Mouse (Mus musculus): ENCODE measurements at regions not wholly inside any gene's neighbourhood (a gene's known extent, or its start where the extent isn't known, plus 50 kb on each side); places are given as distances from the start of the nearest gene placed in this dataset.

GRCm38 (mm10) chr9:46586818-46587217, 267.0 kb upstream of the 4931429L15Rik start:
- no peaks in the 10 kb centered on the region for H3K4me1 ChIP-seq (replicated peaks; ENCODE audit: control insufficient read depth, insufficient read depth, low read length)
- WGBS: 90% methylated on average over 8 of the region's 8 CpGs
- no peak for DNase-seq
- no peak overlapping the region for H3K27ac ChIP-seq (ENCODE audit: control insufficient read depth, insufficient read depth, low read length)
- no peak overlapping the region for H3K4me3 ChIP-seq (ENCODE audit: control insufficient read depth, insufficient read depth, low read length)
- TF ChIP-seq POLR2A (IDR thresholded peaks at IDR 0.05; ENCODE audit: control insufficient read depth, extremely low read depth, insufficient read depth, low read length, poor library complexity): no peak
- TF ChIP-seq CTCF (IDR thresholded peaks at IDR 0.05; ENCODE audit: borderline replicate concordance, control insufficient read depth, extremely low read depth, insufficient read depth, low read length, poor library complexity): no peak
- H3K36me3 ChIP-seq (ENCODE audit: control insufficient read depth, insufficient read depth, low read length): no peaks in the 10 kb centered on the region
- H3K27me3 ChIP-seq (ENCODE audit: control insufficient read depth, insufficient read depth, low read length): no peaks in the 10 kb centered on the region

DNA sequence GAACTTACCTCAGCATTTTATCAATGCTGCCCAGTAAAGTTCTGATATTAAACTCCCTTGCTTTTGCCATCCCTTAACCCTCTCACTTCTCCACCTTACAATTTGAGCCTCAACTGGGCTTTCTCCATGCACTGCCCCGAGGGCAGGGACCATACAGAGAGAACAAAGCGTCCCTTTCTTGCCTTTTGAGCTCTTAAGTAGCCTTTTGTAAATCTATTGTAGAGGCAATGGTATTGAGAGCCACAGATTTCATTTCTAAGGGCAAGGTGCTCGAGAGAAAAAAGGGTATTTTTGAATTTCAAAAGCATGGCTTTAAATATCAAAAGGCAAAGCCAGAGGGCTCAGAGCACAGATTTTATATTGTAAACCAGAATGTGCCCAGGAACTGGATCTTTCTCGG, 262.1 kb upstream of the 4931429L15Rik start:
- 57% methylated on average over 4 of the region's 4 CpGs for WGBS
- H3K36me3 ChIP-seq (ENCODE audit: control insufficient read depth, insufficient read depth, low read length): no peaks in the 10 kb centered on the region

GRCm38 (mm10) chr9:46562301-46562700, 242.5 kb upstream of the 4931429L15Rik start:
- DNase-seq: no peak
- 90% methylated on average over 4 of the region's 4 CpGs for WGBS
- no peak overlapping the region for H3K4me3 ChIP-seq (ENCODE audit: control insufficient read depth, insufficient read depth, low read length)
- no peak for TF ChIP-seq POLR2A (IDR thresholded peaks at IDR 0.05; ENCODE audit: control insufficient read depth, extremely low read depth, insufficient read depth, low read length, poor library complexity)
- no peak for TF ChIP-seq CTCF (IDR thresholded peaks at IDR 0.05; ENCODE audit: borderline replicate concordance, control insufficient read depth, extremely low read depth, insufficient read depth, low read length, poor library complexity)
- H3K27ac ChIP-seq (ENCODE audit: control insufficient read depth, insufficient read depth, low read length): no peak overlapping the region
- no peaks in the 10 kb centered on the region for H3K27me3 ChIP-seq (ENCODE audit: control insufficient read depth, insufficient read depth, low read length)
- H3K4me1 ChIP-seq (replicated peaks; ENCODE audit: control insufficient read depth, insufficient read depth, low read length): no peaks in the 10 kb centered on the region
- no peaks in the 10 kb centered on the region for H3K36me3 ChIP-seq (ENCODE audit: control insufficient read depth, insufficient read depth, low read length)

More for the DNA sequence above, 262.1 kb upstream of the 4931429L15Rik start:
- no peak for DNase-seq
- H3K27ac ChIP-seq (ENCODE audit: control insufficient read depth, insufficient read depth, low read length): no peak overlapping the region
- no peaks in the 10 kb centered on the region for H3K4me1 ChIP-seq (replicated peaks; ENCODE audit: control insufficient read depth, insufficient read depth, low read length)
- no peak for TF ChIP-seq POLR2A (IDR thresholded peaks at IDR 0.05; ENCODE audit: control insufficient read depth, extremely low read depth, insufficient read depth, low read length, poor library complexity)
- no peak for TF ChIP-seq CTCF (IDR thresholded peaks at IDR 0.05; ENCODE audit: borderline replicate concordance, control insufficient read depth, extremely low read depth, insufficient read depth, low read length, poor library complexity)
- H3K27me3 ChIP-seq (ENCODE audit: control insufficient read depth, insufficient read depth, low read length): no peaks in the 10 kb centered on the region
- H3K4me3 ChIP-seq (ENCODE audit: control insufficient read depth, insufficient read depth, low read length): no peak overlapping the region

- Histone ChIP-seq H3K4me3 (ENCODE audit: control insufficient read depth, insufficient read depth, low read length) (no peak overlapping the region), H3K4me1 (replicated peaks; ENCODE audit: control insufficient read depth, insufficient read depth, low read length) (no peaks in the 10 kb centered on the region), H3K27me3 (ENCODE audit: control insufficient read depth, insufficient read depth, low read length) (no peaks in the 10 kb centered on the region), H3K27ac (ENCODE audit: control insufficient read depth, insufficient read depth, low read length) (no peak overlapping the region), H3K36me3 (ENCODE audit: control insufficient read depth, insufficient read depth, low read length) (no peaks in the 10 kb centered on the region)
- DNase-seq: no peak
- WGBS: 90% methylated on average over 5 of the region's 5 CpGs
- TF ChIP-seq CTCF (IDR thresholded peaks at IDR 0.05; ENCODE audit: borderline replicate concordance, control insufficient read depth, extremely low read depth, insufficient read depth, low read length, poor library complexity): no peak
- no peak for TF ChIP-seq POLR2A (IDR thresholded peaks at IDR 0.05; ENCODE audit: control insufficient read depth, extremely low read depth, insufficient read depth, low read length, poor library complexity)
These were observed 238.7 kb upstream of the 4931429L15Rik start for GRCm38 (mm10) chr9:46558481-46558880.

GRCm38 (mm10) chr9:46557781-46558180, 238.0 kb upstream of the 4931429L15Rik start:
- WGBS: 52% methylated on average over 5 of the region's 5 CpGs

GRCm38 (mm10) chr9:46555156-46555555, 235.4 kb upstream of the 4931429L15Rik start:
- Histone ChIP-seq H3K4me3 (ENCODE audit: control insufficient read depth, insufficient read depth, low read length) (no peak overlapping the region), H3K27me3 (ENCODE audit: control insufficient read depth, insufficient read depth, low read length) (no peaks in the 10 kb centered on the region), H3K36me3 (ENCODE audit: control insufficient read depth, insufficient read depth, low read length) (no peaks in the 10 kb centered on the region), H3K27ac (ENCODE audit: control insufficient read depth, insufficient read depth, low read length) (no peak overlapping the region), H3K4me1 (replicated peaks; ENCODE audit: control insufficient read depth, insufficient read depth, low read length) (no peaks in the 10 kb centered on the region)
- TF ChIP-seq POLR2A (IDR thresholded peaks at IDR 0.05; ENCODE audit: control insufficient read depth, extremely low read depth, insufficient read depth, low read length, poor library complexity) (no peak), CTCF (IDR thresholded peaks at IDR 0.05; ENCODE audit: borderline replicate concordance, control insufficient read depth, extremely low read depth, insufficient read depth, low read length, poor library complexity) (no peak)
- no peak for DNase-seq
- 70% methylated on average over 6 of the region's 6 CpGs for WGBS

More at GRCm38 (mm10) chr9:46557781-46558180, 238.0 kb upstream of the 4931429L15Rik start:
- TF ChIP-seq POLR2A (IDR thresholded peaks at IDR 0.05; ENCODE audit: control insufficient read depth, extremely low read depth, insufficient read depth, low read length, poor library complexity) (no peak), CTCF (IDR thresholded peaks at IDR 0.05; ENCODE audit: borderline replicate concordance, control insufficient read depth, extremely low read depth, insufficient read depth, low read length, poor library complexity) (no peak)
- Histone ChIP-seq H3K27me3 (ENCODE audit: control insufficient read depth, insufficient read depth, low read length) (no peaks in the 10 kb centered on the region), H3K4me1 (replicated peaks; ENCODE audit: control insufficient read depth, insufficient read depth, low read length) (no peaks in the 10 kb centered on the region), H3K36me3 (ENCODE audit: control insufficient read depth, insufficient read depth, low read length) (no peaks in the 10 kb centered on the region), H3K4me3 (ENCODE audit: control insufficient read depth, insufficient read depth, low read length) (no peak overlapping the region), H3K27ac (ENCODE audit: control insufficient read depth, insufficient read depth, low read length) (no peak overlapping the region)
- no peak for DNase-seq

GRCm38 (mm10) chr9:46554586-46555152, 234.9 kb upstream of the 4931429L15Rik start:
- H3K27ac ChIP-seq (ENCODE audit: control insufficient read depth, insufficient read depth, low read length): no peak overlapping the region
- H3K4me3 ChIP-seq (ENCODE audit: control insufficient read depth, insufficient read depth, low read length): no peak overlapping the region
- DNase-seq: no peak
- H3K27me3 ChIP-seq (ENCODE audit: control insufficient read depth, insufficient read depth, low read length): no peaks in the 10 kb centered on the region
- 82% methylated on average over 6 of the region's 6 CpGs for WGBS
- H3K36me3 ChIP-seq (ENCODE audit: control insufficient read depth, insufficient read depth, low read length): no peaks in the 10 kb centered on the region
- no peaks in the 10 kb centered on the region for H3K4me1 ChIP-seq (replicated peaks; ENCODE audit: control insufficient read depth, insufficient read depth, low read length)
- TF ChIP-seq CTCF (IDR thresholded peaks at IDR 0.05; ENCODE audit: borderline replicate concordance, control insufficient read depth, extremely low read depth, insufficient read depth, low read length, poor library complexity): no peak
- no peak for TF ChIP-seq POLR2A (IDR thresholded peaks at IDR 0.05; ENCODE audit: control insufficient read depth, extremely low read depth, insufficient read depth, low read length, poor library complexity)

Data from thymus, adult 2 months (tissue).